In genomic region chr11:78455308-78455707, GRCm38 (mm10) we compare ENCODE assay signal across 9 mouse cellular contexts. TPM values are rescaled to one million over a fixed set of nuclear protein-coding genes. Genes with fewer than 3 reads are reported as not detected.
DNase-seq lines count a peak whose midpoint lies in the region; ATAC-seq lines count a peak whose summit lies in the region.
"Had no signal": no experiment of that assay in that cellular context is flagged by ENCODE, and none has a peak within 500 bp of the region (broad histone marks: within the 10 kb centered on the region; RNA-seq: fewer than 3 reads in every experiment).

No protein-coding gene starts in this region.

- peak; percentile 26 for DNase-seq in gastrocnemius, adult 18-20 months (ENCODE audit: low spot score)
- DNase-seq in gastrocnemius, postnatal 4 days (ENCODE audit: low spot score in 2 of 2) = no peak
- DNase-seq in ovary, postnatal 36 days (ENCODE audit: low spot score) = peak; percentile 36
- DNase-seq in ovary, postnatal 10 days (ENCODE audit: low spot score) = no peak
- peak; percentile 69 for DNase-seq in adrenal gland, postnatal 10 days
- DNase-seq in heart, postnatal 36 days = peak; percentile 18 to 46
- no peak for DNase-seq in right cerebral cortex, postnatal 14 days

- ATAC-seq in megakaryocyte-erythroid progenitor cell, adult 5-6 weeks (replicated peaks; ENCODE audit: low FRiP score, low TSS enrichment, poor library complexity, severe bottlenecking) = 0 out of 2 replicates have a peak, but pooled peaks have one; percentile 65

- intact Hi-C loops in heart, postnatal 36 days (cut with DNase I) = no loop called here

RNA-seq across cellular contexts. Expression of gene Slc46a1, which starts 10.2 kb away (rescaled TPM):
- under 1 TPM; 0.47 to 0.91 TPM for total RNA-seq in gastrocnemius, adult 18-20 months (2021)
- total RNA-seq in gastrocnemius, postnatal 4 days (2021) = 1 to 10 TPM; 2.7 to 4.9 TPM
- 10 to 100 TPM; 13.2 to 14.8 TPM for total RNA-seq in adrenal gland, postnatal 10 days (2021)
- total RNA-seq in heart, postnatal 36 days (2021) = 1 to 10 TPM; 1.6 to 1.8 TPM
- 2.6 and 3.6 TPM in 2 replicates for total RNA-seq in megakaryocyte-erythroid progenitor cell, adult 5-6 weeks (2014; fragmentation: Nextera tagmentation)
- total RNA-seq in megakaryocyte-erythroid progenitor cell, adult 5-6 weeks (2017) = 0.56 and 0.76 TPM in 2 replicates

RNA-seq across cellular contexts. Expression of gene Slc13a2, which starts 33.3 kb away (rescaled TPM):
- not detected for total RNA-seq in gastrocnemius, adult 18-20 months (2021)
- not detected for total RNA-seq in gastrocnemius, postnatal 4 days (2021)
- total RNA-seq in adrenal gland, postnatal 10 days (2021) = not detected
- not detected for total RNA-seq in heart, postnatal 36 days (2021)
- total RNA-seq in megakaryocyte-erythroid progenitor cell, adult 5-6 weeks (2014; fragmentation: Nextera tagmentation) = not detected in 2 replicates
- total RNA-seq in megakaryocyte-erythroid progenitor cell, adult 5-6 weeks (2017) = not detected in 2 replicates
- total RNA-seq: layer of hippocampus, postnatal 14 days had no signal

RNA-seq across cellular contexts. Expression of gene Sarm1, which starts 42.2 kb away (rescaled TPM):
- total RNA-seq in gastrocnemius, adult 18-20 months (2021) = under 1 TPM; 0.43 to 0.82 TPM
- total RNA-seq in gastrocnemius, postnatal 4 days (2021) = 1 to 10 TPM in 1 of 2 experiments, under 1 TPM in 1; 0.93 to 1.2 TPM
- 1 to 10 TPM; 3.2 to 5.5 TPM for total RNA-seq in adrenal gland, postnatal 10 days (2021)
- under 1 TPM; 0.46 to 0.50 TPM for total RNA-seq in heart, postnatal 36 days (2021)
- total RNA-seq in megakaryocyte-erythroid progenitor cell, adult 5-6 weeks (2014; fragmentation: Nextera tagmentation) = not detected in 2 replicates
- 0.88 TPM in 1 of 2 replicates, not detected in the other for total RNA-seq in megakaryocyte-erythroid progenitor cell, adult 5-6 weeks (2017)

RNA-seq across cellular contexts. Expression of gene Vtn, which starts 43.6 kb away (rescaled TPM):
- total RNA-seq in gastrocnemius, adult 18-20 months (2021) = 10 to 100 TPM in 1 of 2 experiments, 1 to 10 TPM in 1; 9.5 to 15.0 TPM
- total RNA-seq in gastrocnemius, postnatal 4 days (2021) = 10 to 100 TPM; 23.8 to 27.4 TPM
- total RNA-seq in adrenal gland, postnatal 10 days (2021) = 100 to 1,000 TPM; 229 to 546 TPM
- 10 to 100 TPM; 20.9 to 22.9 TPM for total RNA-seq in heart, postnatal 36 days (2021)
- not detected in 2 replicates for total RNA-seq in megakaryocyte-erythroid progenitor cell, adult 5-6 weeks (2014; fragmentation: Nextera tagmentation)
- total RNA-seq in megakaryocyte-erythroid progenitor cell, adult 5-6 weeks (2017) = not detected in 2 replicates

RNA-seq across cellular contexts. Expression of gene Sebox, which starts 47.9 kb away (rescaled TPM):
- total RNA-seq in gastrocnemius, adult 18-20 months (2021) = not detected
- total RNA-seq in gastrocnemius, postnatal 4 days (2021) = not detected
- not detected for total RNA-seq in adrenal gland, postnatal 10 days (2021)
- total RNA-seq in heart, postnatal 36 days (2021) = not detected
- total RNA-seq in megakaryocyte-erythroid progenitor cell, adult 5-6 weeks (2014; fragmentation: Nextera tagmentation) = not detected in 2 replicates
- not detected in 2 replicates for total RNA-seq in megakaryocyte-erythroid progenitor cell, adult 5-6 weeks (2017)

Comparison
In these comparisons a context has a peak if more than half of its experiments do, and no peak if none do; other contexts are left out.
1. DNase-seq: peak in gastrocnemius, adult 18-20 months (single experiment), ovary, postnatal 36 days (single experiment), adrenal gland, postnatal 10 days (single experiment) and heart, postnatal 36 days (2 of 2); none in gastrocnemius, postnatal 4 days (0 of 2), ovary, postnatal 10 days (single experiment) and right cerebral cortex, postnatal 14 days (single experiment).